23 mouse cellular contexts compared by ENCODE assay signal in the genomic region with DNA sequence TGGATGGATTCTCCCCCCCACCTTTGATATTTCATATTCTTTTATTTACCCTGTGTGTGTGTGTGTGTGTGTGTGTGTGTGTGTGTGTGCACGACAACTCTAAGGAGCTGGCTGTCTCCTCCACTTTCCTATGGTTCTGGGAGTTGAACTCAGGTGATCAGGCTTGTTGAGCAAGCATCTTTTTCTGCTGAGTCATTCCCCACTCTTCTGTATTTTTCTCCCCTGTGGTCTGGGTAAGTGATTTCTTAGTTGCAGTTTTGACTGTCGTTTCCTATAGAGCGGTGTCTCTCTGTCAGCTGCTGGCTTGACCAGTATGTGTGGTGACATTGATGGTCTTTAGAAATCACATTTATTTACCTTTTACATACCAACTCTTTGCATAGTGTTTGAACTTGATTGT. TPM values are rescaled to one million over a fixed set of nuclear protein-coding genes. Genes with fewer than 3 reads are reported as not detected.
DNase-seq lines count a peak whose midpoint lies in the region; ATAC-seq and TF ChIP-seq lines count a peak whose summit lies in the region.
"Had no signal": no experiment of that assay in that cellular context is flagged by ENCODE, and none has a peak within 500 bp of the region (broad histone marks: within the 10 kb centered on the region; RNA-seq: fewer than 3 reads in every experiment).

No protein-coding gene starts in this region.

- 15% methylated on average over 3 of the region's 3 CpGs for WGBS in macrophage (ENCODE audit: missing documents)

- H3K9me3 ChIP-seq in ES-E14 (ENCODE audit: control insufficient read depth, insufficient read depth, low read depth, low read length) = no peaks in the 10 kb centered on the region
- H3K9me3 ChIP-seq: heart, embryonic 15.5 days; hindbrain, embryonic 15.5 days; neural tube, embryonic 13.5 days had no signal

- intact Hi-C loops in gastrocnemius, postnatal 36 days (cut with DNase I) = no loop called here

- H3K27ac ChIP-seq in ES-E14 (ENCODE audit: insufficient read depth, low read depth, low read length, poor library complexity, severe bottlenecking) (no peak overlapping the region), macrophage (peak overlapping the region; percentile 68)
- H3K27ac ChIP-seq: embryonic facial prominence, embryonic 10.5 days; gastrocnemius, adult 2 months; heart, embryonic 15.5 days; hindbrain, embryonic 15.5 days; neural tube, embryonic 13.5 days had no signal

- H3K4me1 ChIP-seq in ES-E14 (ENCODE audit: control insufficient read depth in 2 of 2, insufficient read depth in 2 of 2, low read length in 2 of 2, poor library complexity in 1 of 2) = peaks cover 0 to 6% of the 10 kb centered on the region in 2 experiments; a peak in 1 of 4 replicates
- H3K4me1 ChIP-seq: embryonic facial prominence, embryonic 10.5 days; heart, embryonic 15.5 days; hindbrain, embryonic 15.5 days; neural tube, embryonic 13.5 days had no signal

- no peak for DNase-seq in ES-E14 (ENCODE audit: low read depth, low spot score)
- DNase-seq in ovary, postnatal 10 days (ENCODE audit: low spot score) = no peak
- no peak for DNase-seq in gastrocnemius, postnatal 36 days
- no peak for DNase-seq in adipocyte (ENCODE audit: low spot score)
- no peak for DNase-seq in spleen, adult 12 weeks (ENCODE audit: low spot score)
- DNase-seq: adrenal gland, postnatal 36 days; cerebellum, postnatal 25 days; gastrocnemius, adult 2 months; kidney, adult 8-10 months; kidney, postnatal 36 days; left cerebral cortex, postnatal 4 days; retina, postnatal 1 day; thymus, postnatal 14 days had no signal

- ATAC-seq in CD4-positive, CD25-positive, alpha-beta regulatory T cell, adult 4 months = peak; percentile 37
- peak; percentile 84 for ATAC-seq in granulocyte monocyte progenitor cell, adult 5-6 weeks (replicated peaks; ENCODE audit: poor library complexity, severe bottlenecking)
- ATAC-seq: activated CD4-positive, CD25-positive, alpha-beta regulatory T cell, adult 4 months; forebrain, embryonic 16.5 days had no signal

- no peak overlapping the region for H3K9ac ChIP-seq in ES-E14 (ENCODE audit: insufficient read depth, low read depth, low read length, poor library complexity, severe bottlenecking)
- H3K9ac ChIP-seq: heart, embryonic 15.5 days; hindbrain, embryonic 15.5 days; lung, embryonic 14.5 days; neural tube, embryonic 13.5 days had no signal

- H3K36me3 ChIP-seq in ES-E14 (ENCODE audit: control insufficient read depth, insufficient read depth, low read length, poor library complexity, severe bottlenecking) (no peaks in the 10 kb centered on the region), macrophage (ENCODE audit: inconsistent target) (peaks cover 2% of the 10 kb centered on the region; the same call in 1 of the 2 replicates)
- H3K36me3 ChIP-seq: heart, embryonic 15.5 days had no signal

- H3K79me2 ChIP-seq in macrophage (ENCODE audit: inconsistent target) = peaks cover 87% of the 10 kb centered on the region

- H3K4me3 ChIP-seq in ES-E14 (ENCODE audit: insufficient read depth in 1 of 2, low read depth in 1 of 2, low read length in 2 of 2, poor library complexity in 1 of 2, severe bottlenecking in 1 of 2) (no peak overlapping the region), macrophage (ENCODE audit: inconsistent target) (no peak overlapping the region)
- H3K4me3 ChIP-seq: embryonic facial prominence, embryonic 10.5 days; gastrocnemius, adult 2 months; heart, embryonic 15.5 days; hindbrain, embryonic 15.5 days; neural tube, embryonic 13.5 days had no signal

- in situ Hi-C loops in ES-E14 (cut with MboI; ENCODE audit: low sequenced_read_pairs in 2 of 2, unreplicated experiment in 2 of 2) = no loop called here

TF ChIP-seq in ES-E14, 5 proteins besides CTCF, POLR2A, EP300 and RAD21:
- TF ChIP-seq HCFC1 (IDR thresholded peaks at IDR 0.05; ENCODE audit: borderline replicate concordance, insufficient read depth, low read length) = no peak
- no peak for TF ChIP-seq ZC3H11A (IDR thresholded peaks at IDR 0.05; ENCODE audit: borderline replicate concordance, low read depth, low read length)
- TF ChIP-seq ZNF384 (IDR thresholded peaks at IDR 0.05; ENCODE audit: low read depth, low read length) = no peak
- no peak for TF ChIP-seq CHD2 (IDR thresholded peaks at IDR 0.05; ENCODE audit: low read depth, low read length)
- peak; percentile 92 for TF ChIP-seq MAFK (IDR thresholded peaks at IDR 0.05; ENCODE audit: insufficient read depth, low read depth, low read length)

RNA-seq across cellular contexts. Expression of gene Dnajb14, which starts 11.8 kb away (rescaled TPM):
- 1 to 10 TPM; 5.0 to 6.0 TPM for polyA plus RNA-seq in CD4-positive, CD25-positive, alpha-beta regulatory T cell, adult 4 months (2017; shearing (Covaris generic))
- total RNA-seq in ES-E14 (2012; rRNA removed) = 4.8 and 5.1 TPM in 2 replicates
- total RNA-seq in granulocyte monocyte progenitor cell, adult 5-6 weeks (2014; fragmentation: Nextera tagmentation) = 6.2 and 7.4 TPM in 2 replicates
- total RNA-seq in granulocyte monocyte progenitor cell, adult 5-6 weeks (2017) = 4.8 and 7.1 TPM in 2 replicates
- total RNA-seq in macrophage (2018; cell fraction: chromatin; rRNA removed) = 100 to 1,000 TPM in 4 of 26 experiments, 10 to 100 TPM in 22; 18.1 to 133 (median 45.6) TPM
- total RNA-seq in macrophage (2018; cell fraction: cytosol; rRNA removed) = 10 to 100 TPM in 25 of 26 experiments, 1 to 10 TPM in 1; 10.0 to 52.7 (median 19.8) TPM
- total RNA-seq in macrophage (2018; cell fraction: nucleus; rRNA removed) = 100 to 1,000 TPM in 2 of 26 experiments, 10 to 100 TPM in 24; 15.0 to 122 (median 33.7) TPM
- 20.4 to 33.0 TPM (median 25.9 TPM) in 3 replicates for polyA plus RNA-seq in macrophage (2018)
- 1 to 10 TPM; 6.9 to 7.2 TPM for total RNA-seq in gastrocnemius, postnatal 36 days (2021)

RNA-seq across cellular contexts. Expression of gene H2afz, which starts 15.0 kb away (rescaled TPM):
- polyA plus RNA-seq in CD4-positive, CD25-positive, alpha-beta regulatory T cell, adult 4 months (2017; shearing (Covaris generic)) = 1,000 to 10,000 TPM; 1,486 to 1,582 TPM
- 1,847 and 2,038 TPM in 2 replicates for total RNA-seq in ES-E14 (2012; rRNA removed)
- 1,151 and 1,351 TPM in 2 replicates for total RNA-seq in granulocyte monocyte progenitor cell, adult 5-6 weeks (2014; fragmentation: Nextera tagmentation)
- 1,517 and 1,875 TPM in 2 replicates for total RNA-seq in granulocyte monocyte progenitor cell, adult 5-6 weeks (2017)
- 10 to 100 TPM; 20.2 to 78.1 (median 45.3) TPM for total RNA-seq in macrophage (2018; cell fraction: chromatin; rRNA removed)
- 100 to 1,000 TPM; 120 to 200 (median 162) TPM for total RNA-seq in macrophage (2018; cell fraction: cytosol; rRNA removed)
- total RNA-seq in macrophage (2018; cell fraction: nucleus; rRNA removed) = 100 to 1,000 TPM in 6 of 26 experiments, 10 to 100 TPM in 20; 39.3 to 168 (median 74.9) TPM
- polyA plus RNA-seq in macrophage (2018) = 124 to 262 TPM (median 236 TPM) in 3 replicates
- total RNA-seq in gastrocnemius, postnatal 36 days (2021) = 10 to 100 TPM; 65.6 to 74.7 TPM

RNA-seq across cellular contexts. Expression of gene Lamtor3, which starts 39.0 kb away (rescaled TPM):
- 10 to 100 TPM; 72.0 to 73.5 TPM for polyA plus RNA-seq in CD4-positive, CD25-positive, alpha-beta regulatory T cell, adult 4 months (2017; shearing (Covaris generic))
- 39.3 and 41.4 TPM in 2 replicates for total RNA-seq in ES-E14 (2012; rRNA removed)
- total RNA-seq in granulocyte monocyte progenitor cell, adult 5-6 weeks (2014; fragmentation: Nextera tagmentation) = 62.4 and 76.7 TPM in 2 replicates
- 69.4 and 87.9 TPM in 2 replicates for total RNA-seq in granulocyte monocyte progenitor cell, adult 5-6 weeks (2017)
- 100 to 1,000 TPM in 25 of 26 experiments, 10 to 100 TPM in 1; 84.2 to 338 (median 182) TPM for total RNA-seq in macrophage (2018; cell fraction: chromatin; rRNA removed)
- 100 to 1,000 TPM in 25 of 26 experiments, 10 to 100 TPM in 1; 98.0 to 162 (median 137) TPM for total RNA-seq in macrophage (2018; cell fraction: cytosol; rRNA removed)
- 100 to 1,000 TPM in 23 of 26 experiments, 10 to 100 TPM in 3; 92.8 to 273 (median 149) TPM for total RNA-seq in macrophage (2018; cell fraction: nucleus; rRNA removed)
- polyA plus RNA-seq in macrophage (2018) = 132 to 168 TPM (median 156 TPM) in 3 replicates
- 10 to 100 TPM; 45.2 to 48.5 TPM for total RNA-seq in gastrocnemius, postnatal 36 days (2021)

Comparison
In these comparisons a context has a peak if more than half of its experiments do, and no peak if none do; other contexts are left out.
1. RNA of gene H2afz, which starts 15.0 kb away (total RNA-seq): 1,151 to 1,875 TPM in granulocyte monocyte progenitor cell, adult 5-6 weeks and 1,847 to 2,038 TPM in ES-E14; 65.6 to 74.7 TPM in gastrocnemius, postnatal 36 days; every median in the first group is over 10 times any median in the second.